Mouse (Mus musculus): ENCODE results near the gene Zfp827. TPM values are rescaled to one million over a fixed set of nuclear protein-coding genes. Genes with fewer than 3 reads are reported as not detected.

The Zfp827 gene
- total RNA-seq (2014; rRNA removed), result 22.5 and 23.3 TPM in 2 replicates
- polyA plus RNA-seq (2015; fragmentation: Nextera tagmentation; extraction: Ambion mirVana), result 4.5 and 6.1 TPM in 2 replicates

- H3K27ac ChIP-seq (ENCODE audit: low read depth, low read length), result peak within 1 kb of the TSS; percentile 93
- H3K27me3 ChIP-seq (ENCODE audit: insufficient read depth, low read length), result no peaks in the 10 kb centered on the region
- ATAC-seq (peak; percentile 59), DNase-seq (peak; percentile 85)
- H3K4me2 ChIP-seq (ENCODE audit: low read depth), result peak within 1 kb of the TSS; percentile 76
- no peaks in the 10 kb centered on the region for H3K4me1 ChIP-seq (ENCODE audit: insufficient read depth)
- H3K9ac ChIP-seq, result peak within 1 kb of the TSS; percentile 88
- H3K4me3 ChIP-seq (ENCODE audit: low read depth, low read length), result peak within 1 kb of the TSS; percentile 64
- no peaks in the 10 kb centered on the region for H3K36me3 ChIP-seq (ENCODE audit: insufficient read depth)
- H3K9me3 ChIP-seq (ENCODE audit: low read length), result no peaks in the 10 kb centered on the region
- TF ChIP-seq CTCF (IDR thresholded peaks at IDR 0.05; ENCODE audit: low read depth), result no peak
- WGBS, result 1% methylated on average over 31 of the region's 32 CpGs
These were observed at the start of gene Zfp827 for GRCm38 (mm10) chr8:79027977-79028487. Gene Zfp827, plus strand, starts transcription at chr8:79028437.

- H3K4me1 ChIP-seq (ENCODE audit: insufficient read depth), result no peaks in the 10 kb centered on the region
- no peak for DNase-seq
- no peak overlapping the region for H3K9ac ChIP-seq
- no peaks in the 10 kb centered on the region for H3K36me3 ChIP-seq (ENCODE audit: insufficient read depth)
- no peak overlapping the region for H3K4me2 ChIP-seq (ENCODE audit: low read depth)
- TF ChIP-seq CTCF (IDR thresholded peaks at IDR 0.05; ENCODE audit: low read depth), result no peak
- H3K9me3 ChIP-seq (ENCODE audit: low read length), result no peaks in the 10 kb centered on the region
- no peaks in the 10 kb centered on the region for H3K27me3 ChIP-seq (ENCODE audit: insufficient read depth, low read length)
- no peak overlapping the region for H3K4me3 ChIP-seq (ENCODE audit: low read depth, low read length)
- H3K27ac ChIP-seq (ENCODE audit: low read depth, low read length), result no peak overlapping the region
- ATAC-seq, result no peak
These were observed 23.9 kb upstream of the Zfp827 start for GRCm38 (mm10) chr8:79004341-79004740.

- H3K4me1 ChIP-seq (ENCODE audit: insufficient read depth), result no peaks in the 10 kb centered on the region
- H3K9me3 ChIP-seq (ENCODE audit: low read length), result no peaks in the 10 kb centered on the region
- no peak overlapping the region for H3K27ac ChIP-seq (ENCODE audit: low read depth, low read length)
- H3K27me3 ChIP-seq (ENCODE audit: insufficient read depth, low read length), result no peaks in the 10 kb centered on the region
- H3K4me3 ChIP-seq (ENCODE audit: low read depth, low read length), result no peak overlapping the region
- 75% methylated on average over 5 of the region's 5 CpGs for WGBS
- H3K36me3 ChIP-seq (ENCODE audit: insufficient read depth), result no peaks in the 10 kb centered on the region
- DNase-seq, result no peak
- no peak overlapping the region for H3K4me2 ChIP-seq (ENCODE audit: low read depth)
- ATAC-seq, result no peak
- TF ChIP-seq CTCF (IDR thresholded peaks at IDR 0.05; ENCODE audit: low read depth), result no peak
- no peak overlapping the region for H3K9ac ChIP-seq
These were observed 13.2 kb upstream of the Zfp827 start for GRCm38 (mm10) chr8:79015061-79015460.

- Histone ChIP-seq H3K9ac (no peak overlapping the region), H3K36me3 (ENCODE audit: insufficient read depth) (no peaks in the 10 kb centered on the region), H3K4me1 (ENCODE audit: insufficient read depth) (no peaks in the 10 kb centered on the region), H3K4me2 (ENCODE audit: low read depth) (no peak overlapping the region), H3K27ac (ENCODE audit: low read depth, low read length) (no peak overlapping the region), H3K4me3 (ENCODE audit: low read depth, low read length) (no peak overlapping the region), H3K27me3 (ENCODE audit: insufficient read depth, low read length) (no peaks in the 10 kb centered on the region), H3K9me3 (ENCODE audit: low read length) (no peaks in the 10 kb centered on the region)
- TF ChIP-seq CTCF (IDR thresholded peaks at IDR 0.05; ENCODE audit: low read depth), result no peak
- no peak for DNase-seq
- WGBS, result 86% methylated on average over 4 of the region's 4 CpGs
- no peak for ATAC-seq
These were observed 12.2 kb upstream of the Zfp827 start for GRCm38 (mm10) chr8:79016076-79016475.

GRCm38 (mm10) chr8:79016583-79016982, 11.7 kb upstream of the Zfp827 start:
- DNase-seq, result no peak
- Histone ChIP-seq H3K36me3 (ENCODE audit: insufficient read depth) (no peaks in the 10 kb centered on the region), H3K9ac (no peak overlapping the region), H3K27ac (ENCODE audit: low read depth, low read length) (no peak overlapping the region), H3K27me3 (ENCODE audit: insufficient read depth, low read length) (no peaks in the 10 kb centered on the region), H3K9me3 (ENCODE audit: low read length) (no peaks in the 10 kb centered on the region), H3K4me1 (ENCODE audit: insufficient read depth) (no peaks in the 10 kb centered on the region), H3K4me2 (ENCODE audit: low read depth) (no peak overlapping the region), H3K4me3 (ENCODE audit: low read depth, low read length) (no peak overlapping the region)
- WGBS, result 63% methylated on average over 6 of the region's 6 CpGs
- TF ChIP-seq CTCF (IDR thresholded peaks at IDR 0.05; ENCODE audit: low read depth), result no peak
- ATAC-seq, result no peak

- 100% methylated on average over 1 of the region's 1 CpGs for WGBS
- no peak for DNase-seq
These were observed 4.3 kb upstream of the Zfp827 start for GRCm38 (mm10) chr8:79023922-79024321.

GRCm38 (mm10) chr8:79027319-79027718, 918 bp upstream of the Zfp827 start:
- H3K4me1 ChIP-seq (ENCODE audit: insufficient read depth), result no peaks in the 10 kb centered on the region
- DNase-seq, result no peak
- WGBS, result 33% methylated on average over 3 of the region's 3 CpGs
- no peaks in the 10 kb centered on the region for H3K36me3 ChIP-seq (ENCODE audit: insufficient read depth)
- no peaks in the 10 kb centered on the region for H3K9me3 ChIP-seq (ENCODE audit: low read length)
- no peak for ATAC-seq
- H3K27ac ChIP-seq (ENCODE audit: low read depth, low read length), result no peak overlapping the region
- H3K9ac ChIP-seq, result 0 out of 2 replicates have a peak overlapping the region, but pooled peaks have one; percentile 88
- no peaks in the 10 kb centered on the region for H3K27me3 ChIP-seq (ENCODE audit: insufficient read depth, low read length)
- H3K4me2 ChIP-seq (ENCODE audit: low read depth), result peak overlapping the region; percentile 76
- no peak for TF ChIP-seq CTCF (IDR thresholded peaks at IDR 0.05; ENCODE audit: low read depth)
- H3K4me3 ChIP-seq (ENCODE audit: low read depth, low read length), result peak overlapping the region; percentile 64; the same call in 1 of the 2 replicates

More at GRCm38 (mm10) chr8:79023922-79024321, 4.3 kb upstream of the Zfp827 start:
- ATAC-seq, result no peak
- Histone ChIP-seq H3K27me3 (ENCODE audit: insufficient read depth, low read length) (no peaks in the 10 kb centered on the region), H3K27ac (ENCODE audit: low read depth, low read length) (no peak overlapping the region), H3K9ac (no peak overlapping the region), H3K36me3 (ENCODE audit: insufficient read depth) (no peaks in the 10 kb centered on the region), H3K9me3 (ENCODE audit: low read length) (no peaks in the 10 kb centered on the region), H3K4me2 (ENCODE audit: low read depth) (no peak overlapping the region), H3K4me1 (ENCODE audit: insufficient read depth) (no peaks in the 10 kb centered on the region), H3K4me3 (ENCODE audit: low read depth, low read length) (no peak overlapping the region)
- TF ChIP-seq CTCF (IDR thresholded peaks at IDR 0.05; ENCODE audit: low read depth), result no peak

All from forebrain, postnatal 0 days (tissue).